Mouse (Mus musculus): ENCODE measurements around the gene Neu1.
A peak's percentile ranks its signal among the peaks of the same experiment; 100 is the strongest.

DNA sequence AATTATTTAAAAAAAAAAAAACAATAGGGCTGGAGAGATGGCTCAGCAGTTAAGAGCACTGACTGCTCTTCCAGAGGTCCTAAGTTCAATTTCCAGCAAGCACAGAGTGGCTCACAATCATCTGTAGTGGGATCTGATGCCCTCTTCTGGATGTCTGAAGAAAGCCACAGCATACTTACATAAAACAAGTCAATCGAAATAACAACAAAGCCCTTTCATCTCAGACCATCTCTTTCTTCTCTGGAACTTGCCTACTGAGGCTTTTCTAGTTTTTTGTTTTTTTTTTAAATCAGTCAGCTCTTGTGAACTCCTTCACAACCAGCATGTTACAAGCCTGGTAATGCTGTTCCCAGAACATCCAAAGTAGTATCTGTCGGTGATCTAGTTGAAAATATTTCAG, 49.6 kb downstream of the Neu1 start:
- TF ChIP-seq CTCF (conservative IDR thresholded peaks at IDR 0.05; ENCODE audit: insufficient read depth, insufficient read length, low read depth, low read length) = peak; percentile 40
- TF ChIP-seq POLR2A (IDR thresholded peaks at IDR 0.05; ENCODE audit: low read depth, low read length) = no peak

Measured in kidney, adult 2 months (tissue).